Mouse (Mus musculus) forebrain, embryonic 14.5 days (tissue): ENCODE results near the gene Grk1. TPM values are rescaled to one million over a fixed set of nuclear protein-coding genes. Genes with fewer than 3 reads are reported as not detected.

Source experiments
- polyA plus RNA-seq: library from polyadenylated mRNA; unstranded; fragments of >200 nt; fragmentation: Nextera tagmentation; extraction: Ambion mirVana; gene quantifications from 2 replicates; pipeline ENCODE4 v1.2.1, GENCODE M21; 2014

The Grk1 gene
- polyA plus RNA-seq, 1 experiment from 2014 or later, result 0.04 TPM

Other genes starting within 250 kb of the Grk1 start
- 267 and 274 TPM in 2 replicates for gene Lamp1, start 245.9 kb upstream of the Grk1 start, polyA plus RNA-seq
- gene Grtp1, start 204.5 kb upstream of the Grk1 start, polyA plus RNA-seq, result 25.8 and 27.6 TPM in 2 replicates
- gene Adprhl1, start 150.9 kb upstream of the Grk1 start, polyA plus RNA-seq, result not detected in 2 replicates
- 33.4 and 38.5 TPM in 2 replicates for gene Dcun1d2, start 117.0 kb upstream of the Grk1 start, polyA plus RNA-seq
- gene Tmco3, start 116.9 kb upstream of the Grk1 start, polyA plus RNA-seq, result 30.7 and 46.9 TPM in 2 replicates
- 145 and 146 TPM in 2 replicates for gene Tfdp1, start 66.3 kb upstream of the Grk1 start, polyA plus RNA-seq
- not detected in 2 replicates for gene Atp4b, start 8.3 kb upstream of the Grk1 start, polyA plus RNA-seq
- gene Tmem255b, start 30.1 kb downstream of the Grk1 start, polyA plus RNA-seq, result not detected in 2 replicates
- 9.7 and 12.5 TPM in 2 replicates for gene Gas6, start 89.4 kb downstream of the Grk1 start, polyA plus RNA-seq
- not detected in 2 replicates for gene 1700029H14Rik, start 157.4 kb downstream of the Grk1 start, polyA plus RNA-seq